ENCODE assay signal across 12 mouse cellular contexts in genomic region chr8:121326164-121326910, GRCm38 (mm10).
A peak's percentile ranks its signal among the peaks of the same experiment; 100 is the strongest.
DNase-seq lines count a peak whose midpoint lies in the region; ATAC-seq and TF ChIP-seq lines count a peak whose summit lies in the region.
"Had no signal": no experiment of that assay in that cellular context is flagged by ENCODE, and none has a peak within 500 bp of the region (broad histone marks: within the 10 kb centered on the region; RNA-seq: fewer than 3 reads in every experiment).

No protein-coding gene starts in this region.

- H3K4me3 ChIP-seq in heart, embryonic 13.5 days: no peak overlapping the region
- no peak overlapping the region for H3K4me3 ChIP-seq in intestine, embryonic 14.5 days (ENCODE audit: low read depth, low read length)
- no peak overlapping the region for H3K4me3 ChIP-seq in liver, embryonic 14.5 days (ENCODE audit: insufficient read depth in 1 of 2, low read depth in 2 of 2, low read length in 2 of 2)
- H3K4me3 ChIP-seq in forebrain, embryonic 16.5 days (replicated peaks; ENCODE audit: low read length): no peak overlapping the region
- H3K4me3 ChIP-seq: midbrain, embryonic 13.5 days had no signal

- no peaks in the 10 kb centered on the region for H3K36me3 ChIP-seq in heart, embryonic 13.5 days
- H3K36me3 ChIP-seq in intestine, embryonic 14.5 days (ENCODE audit: control insufficient read depth, insufficient read depth, low read length): no peaks in the 10 kb centered on the region
- H3K36me3 ChIP-seq in liver, embryonic 14.5 days (replicated peaks; ENCODE audit: control insufficient read depth, insufficient read depth, low read depth): no peaks in the 10 kb centered on the region
- H3K36me3 ChIP-seq in forebrain, embryonic 16.5 days (ENCODE audit: control insufficient read depth, insufficient read depth): no peaks in the 10 kb centered on the region
- H3K36me3 ChIP-seq: midbrain, embryonic 13.5 days had no signal

- no peak for ATAC-seq in heart, embryonic 13.5 days (ENCODE audit: extremely low read depth, insufficient number of reproducible peaks, low FRiP score, low TSS enrichment)
- peak; percentile 64 for ATAC-seq in intestine, embryonic 14.5 days (replicated peaks; ENCODE audit: low FRiP score, low TSS enrichment, low read depth)
- ATAC-seq in liver, embryonic 14.5 days (ENCODE audit: insufficient read depth): peak; percentile 50; the same call in 1 of the 2 replicates
- ATAC-seq in activated CD4-positive, CD25-positive, alpha-beta regulatory T cell, adult 4 months: no peak
- ATAC-seq in forebrain, embryonic 16.5 days: no peak
- ATAC-seq: midbrain, embryonic 13.5 days had no signal

- whole genome bisulfite sequencing in heart, embryonic 13.5 days: 41% methylated on average over 18 of the region's 18 CpGs
- 43% methylated on average over 18 of the region's 18 CpGs for WGBS in intestine, embryonic 14.5 days
- 59% methylated on average over 18 of the region's 18 CpGs for WGBS in liver, embryonic 14.5 days (ENCODE audit: insufficient replicate concordance)
- 40% methylated on average over 18 of the region's 18 CpGs for WGBS in forebrain, embryonic 16.5 days

- no peak overlapping the region for H3K4me2 ChIP-seq in heart, embryonic 13.5 days
- no peak overlapping the region for H3K4me2 ChIP-seq in intestine, embryonic 14.5 days (ENCODE audit: low read length)
- H3K4me2 ChIP-seq in liver, embryonic 14.5 days (ENCODE audit: low read depth): no peak overlapping the region
- no peak overlapping the region for H3K4me2 ChIP-seq in forebrain, embryonic 16.5 days (ENCODE audit: low read length)
- H3K4me2 ChIP-seq: midbrain, embryonic 13.5 days had no signal

- DNase-seq in heart, postnatal 10 days: no peak
- peak; percentile 66 for DNase-seq in embryo, embryonic 10.5 days (ENCODE audit: low spot score)
- no peak for DNase-seq in intestine, embryonic 14.5 days (ENCODE audit: low spot score)
- DNase-seq in liver, embryonic 14.5 days (ENCODE audit: low read depth in 3 of 3, low spot score in 3 of 3): peak in 2 of 3 experiments; percentile 14 to 18
- DNase-seq in kidney, adult 8-10 months: no peak
- DNase-seq: adrenal gland, postnatal 25 days; cerebellum, adult 2 months; thymus, postnatal 4 days had no signal

- peak overlapping the region; percentile 37 for H3K27ac ChIP-seq in heart, embryonic 13.5 days (replicated peaks)
- H3K27ac ChIP-seq in intestine, embryonic 14.5 days (ENCODE audit: low read depth): peak overlapping the region; percentile 47; the same call in 1 of the 2 replicates
- no peak overlapping the region for H3K27ac ChIP-seq in liver, embryonic 14.5 days
- no peak overlapping the region for H3K27ac ChIP-seq in forebrain, embryonic 16.5 days (ENCODE audit: low read length)
- H3K27ac ChIP-seq: midbrain, embryonic 13.5 days had no signal

- TF ChIP-seq CTCF in liver, embryonic 14.5 days (IDR thresholded peaks at IDR 0.05; ENCODE audit: low read depth): no peak

- no peak for TF ChIP-seq EP300 in liver, embryonic 14.5 days (IDR thresholded peaks at IDR 0.05; ENCODE audit: low read depth)

- peak overlapping the region; percentile 62; the same call in 1 of the 2 replicates for H3K9ac ChIP-seq in heart, embryonic 13.5 days
- no peak overlapping the region for H3K9ac ChIP-seq in intestine, embryonic 14.5 days (ENCODE audit: low read length)
- no peak overlapping the region for H3K9ac ChIP-seq in liver, embryonic 14.5 days (replicated peaks)
- no peak overlapping the region for H3K9ac ChIP-seq in forebrain, embryonic 16.5 days (replicated peaks; ENCODE audit: low read depth, low read length)
- H3K9ac ChIP-seq: midbrain, embryonic 13.5 days had no signal

- intact Hi-C loops in heart, postnatal 10 days (cut with DNase I): loop anchor here (5.0 kb wide), 1 partner anchor 69 kb away; no protein-coding TSS in a partner anchor

- H3K4me1 ChIP-seq in heart, embryonic 13.5 days: peaks cover 20% of the 10 kb centered on the region
- peaks cover 9% of the 10 kb centered on the region for H3K4me1 ChIP-seq in intestine, embryonic 14.5 days (replicated peaks; ENCODE audit: control insufficient read depth, insufficient read depth, low read length)
- H3K4me1 ChIP-seq in liver, embryonic 14.5 days (replicated peaks; ENCODE audit: control insufficient read depth in 2 of 2, insufficient read depth in 2 of 2, low read length in 1 of 2): peaks cover 0 to 4% of the 10 kb centered on the region in 2 experiments; a peak in 1 of 4 replicates
- H3K4me1 ChIP-seq in forebrain, embryonic 16.5 days (replicated peaks; ENCODE audit: control insufficient read depth, insufficient read depth, low read length): peaks cover 4% of the 10 kb centered on the region; the same call in 1 of the 2 replicates

- no peaks in the 10 kb centered on the region for H3K9me3 ChIP-seq in heart, embryonic 13.5 days
- no peaks in the 10 kb centered on the region for H3K9me3 ChIP-seq in intestine, embryonic 14.5 days (ENCODE audit: control insufficient read depth, low read length)
- no peaks in the 10 kb centered on the region for H3K9me3 ChIP-seq in liver, embryonic 14.5 days (ENCODE audit: control insufficient read depth, low read length)
- H3K9me3 ChIP-seq in forebrain, embryonic 16.5 days (ENCODE audit: control insufficient read depth, low read length): no peaks in the 10 kb centered on the region
- H3K9me3 ChIP-seq: midbrain, embryonic 13.5 days had no signal

- H3K27me3 ChIP-seq in heart, embryonic 13.5 days (replicated peaks): no peaks in the 10 kb centered on the region
- H3K27me3 ChIP-seq in intestine, embryonic 14.5 days (replicated peaks; ENCODE audit: control insufficient read depth, insufficient read depth, low read length): no peaks in the 10 kb centered on the region
- no peaks in the 10 kb centered on the region for H3K27me3 ChIP-seq in liver, embryonic 14.5 days (ENCODE audit: control insufficient read depth, insufficient read depth, low read length)
- H3K27me3 ChIP-seq in forebrain, embryonic 16.5 days (replicated peaks; ENCODE audit: control insufficient read depth, insufficient read depth, low read length): no peaks in the 10 kb centered on the region
- H3K27me3 ChIP-seq: midbrain, embryonic 13.5 days had no signal

Comparison
In these comparisons a context has a peak if more than half of its experiments do, and no peak if none do; other contexts are left out.
1. ATAC-seq: peak in intestine, embryonic 14.5 days (single experiment) and liver, embryonic 14.5 days (single experiment); none in heart, embryonic 13.5 days (single experiment), activated CD4-positive, CD25-positive, alpha-beta regulatory T cell, adult 4 months (single experiment) and forebrain, embryonic 16.5 days (single experiment).
2. H3K27ac ChIP-seq: peak in heart, embryonic 13.5 days (single experiment) and intestine, embryonic 14.5 days (single experiment); none in liver, embryonic 14.5 days (single experiment) and forebrain, embryonic 16.5 days (single experiment).
3. DNase-seq: peak in embryo, embryonic 10.5 days (single experiment) and liver, embryonic 14.5 days (2 of 3); none in heart, postnatal 10 days (0 of 2), intestine, embryonic 14.5 days (single experiment) and kidney, adult 8-10 months (0 of 2).